Mouse (Mus musculus) intestine, embryonic 14.5 days (tissue): ENCODE measurements around the gene Asap3. TPM values are rescaled to one million over a fixed set of nuclear protein-coding genes. Genes with fewer than 3 reads are reported as not detected.
A peak's percentile ranks its signal among the peaks of the same experiment; 100 is the strongest.

Source experiments
- ATAC-seq: fragments of 200-750 bp; cut with Nextera tagmentation; replicated peaks from 2 replicates; pipeline ENCODE4 v1.8.0; 2017; ENCODE audit warnings: low read depth, moderate number of reproducible peaks, moderate TSS enrichment, moderate library complexity; ENCODE audit not compliant: low FRiP score, low TSS enrichment
- DNase-seq: peaks from one replicate; pipeline ENCODE4 v3.0.0-alpha.2; 2018; ENCODE audit warnings: low spot score
- H3K27ac ChIP-seq: fragments of 300-500 bp; sonication (generic); 2 replicates; pipeline ENCODE4 v1.5.1; 2014; ENCODE audit warnings: low read depth, mild to moderate bottlenecking, control low read depth
- H3K27me3 ChIP-seq: fragments of 300-500 bp; sonication (generic); replicated peaks from 2 replicates; pipeline ENCODE4 v1.6.1; 2014; ENCODE audit warnings: low read length, control low read depth; ENCODE audit not compliant: control insufficient read depth, insufficient read depth
- H3K36me3 ChIP-seq: fragments of 300-500 bp; sonication (generic); 2 replicates; pipeline ENCODE4 v1.6.1; 2014; ENCODE audit warnings: low read length, control low read depth; ENCODE audit not compliant: control insufficient read depth, insufficient read depth
- H3K4me1 ChIP-seq: fragments of 300-500 bp; sonication (generic); replicated peaks from 2 replicates; pipeline ENCODE4 v1.6.1; 2014; ENCODE audit warnings: low read length, control low read depth, mixed read lengths; ENCODE audit not compliant: control insufficient read depth, insufficient read depth
- H3K4me2 ChIP-seq: fragments of 300-500 bp; sonication (generic); 2 replicates; pipeline ENCODE4 v1.6.1; 2014; ENCODE audit warnings: low read length
- H3K4me3 ChIP-seq: fragments of 300-500 bp; sonication (generic); 2 replicates; pipeline ENCODE4 v1.5.1; 2014; ENCODE audit warnings: low read depth, low read length, control low read depth, mixed read lengths
- H3K9ac ChIP-seq: fragments of 300-500 bp; sonication (generic); 2 replicates; pipeline ENCODE4 v1.6.1; 2014; ENCODE audit warnings: mild to moderate bottlenecking, low read length
- H3K9me3 ChIP-seq: fragments of 300-500 bp; sonication (generic); 2 replicates; pipeline ENCODE4 v1.6.1; 2016; ENCODE audit warnings: low read length, control low read depth; ENCODE audit not compliant: control insufficient read depth
- WGBS: fragments of 180-500 bp; shearing (Covaris S2); extraction: QIAGEN DNeasy Blood & Tissue Kit; methylation state at CpG from one replicate; pipeline ENCODE4 v1.1.7; 2014; 5-methylcytosine and 5-hydroxymethylcytosine counted together
- polyA plus RNA-seq: library from polyadenylated mRNA; unstranded; fragments of >200 nt; fragmentation: Nextera tagmentation; extraction: Ambion mirVana; gene quantifications from 2 replicates; pipeline ENCODE4 v1.2.1, GENCODE M21; 2014

Gene Asap3
- polyA plus RNA-seq, 1 experiment from 2014 or later = 4.6 TPM

DNA sequence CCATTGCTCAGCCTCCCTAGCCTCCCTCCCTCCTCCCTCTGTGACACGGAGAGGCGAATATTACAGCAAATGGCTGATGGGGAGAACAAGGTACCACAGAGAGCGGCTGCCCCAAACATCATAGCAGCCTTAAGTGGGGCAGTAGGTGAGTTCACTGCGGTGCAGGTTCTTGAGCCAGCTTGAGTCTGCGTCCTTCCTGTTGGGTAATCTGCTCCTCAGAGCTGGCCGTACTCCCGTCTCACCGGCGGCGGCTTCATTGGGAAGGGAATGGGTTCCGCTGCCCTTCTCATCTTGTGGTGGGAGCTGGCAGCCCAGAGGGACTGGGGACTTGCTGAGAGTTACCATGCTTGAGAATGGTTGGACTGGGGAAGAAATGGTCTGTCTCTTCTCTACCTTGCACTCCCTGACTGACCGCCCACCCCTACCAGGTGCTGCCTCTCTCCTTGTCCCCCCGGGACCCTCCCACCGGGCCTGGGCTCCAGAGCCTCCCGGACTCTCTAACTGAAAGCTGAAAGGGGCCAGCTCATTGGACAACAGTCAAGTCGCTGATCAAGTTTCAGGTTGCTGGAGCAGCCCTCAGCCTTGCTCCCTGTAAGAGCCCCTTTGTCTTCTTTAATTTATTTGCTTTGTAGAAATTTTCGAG lies 14.1 kb downstream of the Asap3 start:
- peak; percentile 62 for DNase-seq
- Histone ChIP-seq H3K4me3 (peak overlapping the region; percentile 10; the same call in 1 of the 2 replicates), H3K9ac (no peak overlapping the region; the same call in 1 of the 2 replicates), H3K36me3 (no peaks in the 10 kb centered on the region), H3K27ac (peak overlapping the region; percentile 14; the same call in 1 of the 2 replicates), H3K4me2 (peak overlapping the region; percentile 39), H3K4me1 (peaks cover 31% of the 10 kb centered on the region), H3K9me3 (no peaks in the 10 kb centered on the region), H3K27me3 (no peaks in the 10 kb centered on the region)
- WGBS = 9% methylated on average over 17 of the region's 17 CpGs
- ATAC-seq = peak; percentile 53

- Histone ChIP-seq H3K4me3 (no peak overlapping the region), H3K9me3 (no peaks in the 10 kb centered on the region), H3K4me2 (no peak overlapping the region), H3K27ac (no peak overlapping the region), H3K4me1 (peaks cover 17% of the 10 kb centered on the region), H3K36me3 (no peaks in the 10 kb centered on the region), H3K27me3 (no peaks in the 10 kb centered on the region), H3K9ac (no peak overlapping the region)
- ATAC-seq (no peak), DNase-seq (no peak)
- WGBS = 67% methylated on average over 13 of the region's 13 CpGs
These were observed 17.5 kb downstream of the Asap3 start for GRCm38 (mm10) chr4:136223549-136224239.

DNA sequence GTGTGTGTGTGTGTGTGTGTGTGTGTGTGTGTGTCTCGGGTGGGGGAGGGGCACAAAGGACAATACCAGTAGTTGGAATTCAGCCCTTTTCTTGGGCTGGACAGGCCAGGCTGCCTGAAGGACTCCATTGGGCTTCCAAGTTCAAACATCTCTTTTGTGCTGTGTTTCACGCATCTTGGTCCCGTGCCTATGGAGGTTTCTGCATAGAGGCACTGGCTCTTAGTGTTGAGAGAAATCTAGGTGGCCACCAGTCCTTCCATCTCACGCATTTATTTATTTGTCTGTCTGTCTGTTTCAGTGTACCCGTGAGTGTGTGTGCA lies 18.0 kb downstream of the Asap3 start:
- DNase-seq (no peak), ATAC-seq (no peak)
- WGBS = 72% methylated on average over 5 of the region's 5 CpGs
- no peak overlapping the region for H3K27ac ChIP-seq
- H3K9ac ChIP-seq = no peak overlapping the region
- no peak overlapping the region for H3K4me3 ChIP-seq
- H3K4me1 ChIP-seq = peaks cover 12% of the 10 kb centered on the region
- no peaks in the 10 kb centered on the region for H3K9me3 ChIP-seq
- no peak overlapping the region for H3K4me2 ChIP-seq
- H3K27me3 ChIP-seq = no peaks in the 10 kb centered on the region
- H3K36me3 ChIP-seq = no peaks in the 10 kb centered on the region

- Histone ChIP-seq H3K9ac (no peak overlapping the region), H3K4me3 (no peak overlapping the region), H3K4me1 (peaks cover 7% of the 10 kb centered on the region), H3K4me2 (no peak overlapping the region), H3K9me3 (no peaks in the 10 kb centered on the region), H3K27me3 (no peaks in the 10 kb centered on the region), H3K36me3 (no peaks in the 10 kb centered on the region), H3K27ac (no peak overlapping the region)
- 83% methylated on average over 23 of the region's 23 CpGs for WGBS
- DNase-seq (no peak), ATAC-seq (no peak)
These were observed 18.7 kb downstream of the Asap3 start for GRCm38 (mm10) chr4:136224677-136225460.

DNA sequence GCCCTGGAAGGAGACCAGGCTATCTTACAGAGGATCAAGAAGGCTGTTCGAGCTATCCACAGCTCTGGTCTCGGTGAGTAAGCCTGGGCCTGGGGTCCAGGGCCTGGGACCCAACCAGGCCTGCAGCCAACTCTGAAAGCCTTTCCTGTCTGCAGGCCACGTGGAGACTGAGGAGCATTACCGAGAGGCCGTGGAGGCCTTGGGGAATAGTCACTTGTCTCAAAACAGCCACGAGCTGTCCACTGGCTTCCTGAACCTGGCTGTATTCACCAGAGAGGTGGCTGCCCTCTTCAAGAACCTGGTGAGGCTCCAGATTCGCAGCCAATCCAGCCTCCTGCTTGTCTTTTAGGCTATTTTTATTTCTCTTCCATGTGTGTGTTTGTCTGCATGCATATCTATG lies 21.2 kb downstream of the Asap3 start:
- H3K4me2 ChIP-seq = no peak overlapping the region
- H3K4me3 ChIP-seq = no peak overlapping the region
- H3K4me1 ChIP-seq = no peaks in the 10 kb centered on the region; the same call in 1 of the 2 replicates
- H3K9ac ChIP-seq = no peak overlapping the region
- WGBS = 77% methylated on average over 7 of the region's 7 CpGs
- no peak overlapping the region for H3K27ac ChIP-seq
- ATAC-seq (no peak), DNase-seq (no peak)
- no peaks in the 10 kb centered on the region for H3K27me3 ChIP-seq
- H3K36me3 ChIP-seq = no peaks in the 10 kb centered on the region
- H3K9me3 ChIP-seq = no peaks in the 10 kb centered on the region

DNA sequence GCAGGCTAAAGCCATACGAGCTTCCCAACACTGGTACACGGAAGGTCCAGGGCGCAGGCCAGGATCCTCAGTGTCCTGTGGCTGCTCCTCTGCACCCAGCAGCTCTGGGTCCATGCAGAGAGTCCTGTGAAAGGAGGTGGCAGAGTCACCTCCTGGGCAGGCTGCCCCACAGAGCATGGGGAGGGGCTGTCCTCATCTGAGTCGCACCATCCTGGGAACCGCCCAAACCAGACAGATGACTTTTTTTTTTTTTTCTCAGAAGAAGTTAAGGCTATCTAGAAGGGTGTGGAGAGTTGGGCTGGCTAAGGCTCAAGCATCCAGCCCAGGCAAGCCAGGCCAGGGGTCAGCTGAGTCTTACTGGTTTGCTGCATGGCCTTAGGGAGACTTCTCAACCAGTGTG lies 22.5 kb downstream of the Asap3 start:
- Histone ChIP-seq H3K9me3 (no peaks in the 10 kb centered on the region), H3K4me1 (no peaks in the 10 kb centered on the region; the same call in 1 of the 2 replicates), H3K27ac (no peak overlapping the region), H3K27me3 (no peaks in the 10 kb centered on the region), H3K9ac (no peak overlapping the region), H3K4me3 (no peak overlapping the region), H3K36me3 (no peaks in the 10 kb centered on the region), H3K4me2 (no peak overlapping the region)
- 65% methylated on average over 5 of the region's 5 CpGs for WGBS
- DNase-seq (peak; percentile 51), ATAC-seq (0 out of 2 replicates have a peak, but pooled peaks have one; percentile 37)

- ATAC-seq = no peak
- Histone ChIP-seq H3K9ac (no peak overlapping the region), H3K36me3 (peaks cover 8% of the 10 kb centered on the region), H3K27me3 (peaks cover 10% of the 10 kb centered on the region; the same call in 1 of the 2 replicates), H3K4me3 (no peak overlapping the region), H3K4me1 (no peaks in the 10 kb centered on the region; the same call in 1 of the 2 replicates), H3K4me2 (no peak overlapping the region), H3K9me3 (no peaks in the 10 kb centered on the region), H3K27ac (no peak overlapping the region)
- 40% methylated on average over 13 of the region's 13 CpGs for WGBS
- DNase-seq = no peak
These were observed 32.5 kb downstream of the Asap3 start for GRCm38 (mm10) chr4:136238669-136239068.

GRCm38 (mm10) chr4:136239111-136239510 lies 32.9 kb downstream of the Asap3 start:
- Histone ChIP-seq H3K36me3 (peaks cover 8% of the 10 kb centered on the region), H3K27ac (no peak overlapping the region), H3K9ac (no peak overlapping the region), H3K4me3 (no peak overlapping the region), H3K27me3 (peaks cover 10% of the 10 kb centered on the region; the same call in 1 of the 2 replicates), H3K9me3 (no peaks in the 10 kb centered on the region), H3K4me1 (no peaks in the 10 kb centered on the region; the same call in 1 of the 2 replicates), H3K4me2 (no peak overlapping the region)
- DNase-seq (no peak), ATAC-seq (no peak)
- 75% methylated on average over 9 of the region's 9 CpGs for WGBS
